Mouse (Mus musculus): ENCODE measurements at regions not wholly inside any gene's neighbourhood (a gene's known extent, or its start where the extent isn't known, plus 50 kb on each side); places are given as distances from the start of the nearest gene placed in this dataset.

GRCm38 (mm10) chr4:34155501-34155900 is 105.5 kb upstream of the Spaca1 start:
- Histone ChIP-seq H3K4me2 (replicated peaks; ENCODE audit: low read depth, low read length) (no peak overlapping the region), H3K36me3 (ENCODE audit: control insufficient read depth, insufficient read depth, low read length) (no peaks in the 10 kb centered on the region), H3K27ac (ENCODE audit: low read length) (no peak overlapping the region), H3K4me3 (ENCODE audit: low read depth, low read length) (no peak overlapping the region), H3K27me3 (ENCODE audit: control insufficient read depth, insufficient read depth, low read length) (no peaks in the 10 kb centered on the region), H3K9me3 (ENCODE audit: control insufficient read depth, low read depth, low read length) (no peaks in the 10 kb centered on the region), H3K9ac (replicated peaks; ENCODE audit: low read depth, low read length) (no peak overlapping the region), H3K4me1 (ENCODE audit: control insufficient read depth, insufficient read depth, low read length) (no peaks in the 10 kb centered on the region)
- ATAC-seq (ENCODE audit: insufficient number of reproducible peaks, insufficient read depth, low FRiP score, low read depth), result no peak
- 88% methylated on average over 6 of the region's 6 CpGs for WGBS

- WGBS, result 75% methylated on average over 6 of the region's 6 CpGs
- no peak for ATAC-seq (ENCODE audit: insufficient number of reproducible peaks, insufficient read depth, low FRiP score, low read depth)
Observed at GRCm38 (mm10) chr4:34157818-34158511, 108.0 kb upstream of the Spaca1 start.

GRCm38 (mm10) chr4:34171265-34171862 is 121.4 kb upstream of the Spaca1 start:
- no peaks in the 10 kb centered on the region for H3K4me1 ChIP-seq (ENCODE audit: control insufficient read depth, insufficient read depth, low read length)
- no peaks in the 10 kb centered on the region for H3K27me3 ChIP-seq (ENCODE audit: control insufficient read depth, insufficient read depth, low read length)
- no peak for ATAC-seq (ENCODE audit: insufficient number of reproducible peaks, insufficient read depth, low FRiP score, low read depth)
- H3K4me3 ChIP-seq (ENCODE audit: low read depth, low read length), result no peak overlapping the region
- no peaks in the 10 kb centered on the region for H3K36me3 ChIP-seq (ENCODE audit: control insufficient read depth, insufficient read depth, low read length)
- no peak overlapping the region for H3K4me2 ChIP-seq (replicated peaks; ENCODE audit: low read depth, low read length)
- WGBS, result 80% methylated on average over 4 of the region's 4 CpGs
- no peak overlapping the region for H3K27ac ChIP-seq (ENCODE audit: low read length)
- no peak overlapping the region for H3K9ac ChIP-seq (replicated peaks; ENCODE audit: low read depth, low read length)
- H3K9me3 ChIP-seq (ENCODE audit: control insufficient read depth, low read depth, low read length), result no peaks in the 10 kb centered on the region

More at GRCm38 (mm10) chr4:34157818-34158511, 108.0 kb upstream of the Spaca1 start:
- no peaks in the 10 kb centered on the region for H3K4me1 ChIP-seq (ENCODE audit: control insufficient read depth, insufficient read depth, low read length)
- no peak overlapping the region for H3K4me2 ChIP-seq (replicated peaks; ENCODE audit: low read depth, low read length)
- H3K9me3 ChIP-seq (ENCODE audit: control insufficient read depth, low read depth, low read length), result no peaks in the 10 kb centered on the region
- no peak overlapping the region for H3K27ac ChIP-seq (ENCODE audit: low read length)
- no peak overlapping the region for H3K4me3 ChIP-seq (ENCODE audit: low read depth, low read length)
- no peaks in the 10 kb centered on the region for H3K27me3 ChIP-seq (ENCODE audit: control insufficient read depth, insufficient read depth, low read length)
- no peaks in the 10 kb centered on the region for H3K36me3 ChIP-seq (ENCODE audit: control insufficient read depth, insufficient read depth, low read length)
- H3K9ac ChIP-seq (replicated peaks; ENCODE audit: low read depth, low read length), result no peak overlapping the region

GRCm38 (mm10) chr4:34172000-34172399 is 122.0 kb upstream of the Spaca1 start:
- H3K27ac ChIP-seq (ENCODE audit: low read length), result no peak overlapping the region
- H3K36me3 ChIP-seq (ENCODE audit: control insufficient read depth, insufficient read depth, low read length), result no peaks in the 10 kb centered on the region
- H3K4me3 ChIP-seq (ENCODE audit: low read depth, low read length), result no peak overlapping the region
- H3K4me1 ChIP-seq (ENCODE audit: control insufficient read depth, insufficient read depth, low read length), result no peaks in the 10 kb centered on the region
- ATAC-seq (ENCODE audit: insufficient number of reproducible peaks, insufficient read depth, low FRiP score, low read depth), result no peak
- no peaks in the 10 kb centered on the region for H3K9me3 ChIP-seq (ENCODE audit: control insufficient read depth, low read depth, low read length)
- H3K9ac ChIP-seq (replicated peaks; ENCODE audit: low read depth, low read length), result no peak overlapping the region
- H3K27me3 ChIP-seq (ENCODE audit: control insufficient read depth, insufficient read depth, low read length), result no peaks in the 10 kb centered on the region
- 76% methylated on average over 3 of the region's 3 CpGs for WGBS
- H3K4me2 ChIP-seq (replicated peaks; ENCODE audit: low read depth, low read length), result no peak overlapping the region

- Histone ChIP-seq H3K27me3 (ENCODE audit: control insufficient read depth, insufficient read depth, low read length) (no peaks in the 10 kb centered on the region), H3K9ac (replicated peaks; ENCODE audit: low read depth, low read length) (no peak overlapping the region), H3K4me2 (replicated peaks; ENCODE audit: low read depth, low read length) (no peak overlapping the region), H3K4me1 (ENCODE audit: control insufficient read depth, insufficient read depth, low read length) (no peaks in the 10 kb centered on the region), H3K36me3 (ENCODE audit: control insufficient read depth, insufficient read depth, low read length) (no peaks in the 10 kb centered on the region), H3K27ac (ENCODE audit: low read length) (no peak overlapping the region), H3K9me3 (ENCODE audit: control insufficient read depth, low read depth, low read length) (no peaks in the 10 kb centered on the region), H3K4me3 (ENCODE audit: low read depth, low read length) (no peak overlapping the region)
- WGBS, result 90% methylated on average over 1 of the region's 1 CpGs
- no peak for ATAC-seq (ENCODE audit: insufficient number of reproducible peaks, insufficient read depth, low FRiP score, low read depth)
Observed at GRCm38 (mm10) chr4:34177421-34177820, 127.4 kb upstream of the Spaca1 start.

- Histone ChIP-seq H3K27ac (ENCODE audit: low read length) (no peak overlapping the region), H3K27me3 (ENCODE audit: control insufficient read depth, insufficient read depth, low read length) (no peaks in the 10 kb centered on the region), H3K4me1 (ENCODE audit: control insufficient read depth, insufficient read depth, low read length) (no peaks in the 10 kb centered on the region), H3K9ac (replicated peaks; ENCODE audit: low read depth, low read length) (no peak overlapping the region), H3K9me3 (ENCODE audit: control insufficient read depth, low read depth, low read length) (no peaks in the 10 kb centered on the region), H3K36me3 (ENCODE audit: control insufficient read depth, insufficient read depth, low read length) (no peaks in the 10 kb centered on the region), H3K4me2 (replicated peaks; ENCODE audit: low read depth, low read length) (no peak overlapping the region), H3K4me3 (ENCODE audit: low read depth, low read length) (no peak overlapping the region)
- no peak for ATAC-seq (ENCODE audit: insufficient number of reproducible peaks, insufficient read depth, low FRiP score, low read depth)
- 88% methylated on average over 5 of the region's 5 CpGs for WGBS
Observed at GRCm38 (mm10) chr4:34186522-34186921, 136.5 kb upstream of the Spaca1 start.

GRCm38 (mm10) chr4:34203193-34203848 is 153.3 kb upstream of the Spaca1 start:
- Histone ChIP-seq H3K4me2 (replicated peaks; ENCODE audit: low read depth, low read length) (no peak overlapping the region), H3K27me3 (ENCODE audit: control insufficient read depth, insufficient read depth, low read length) (no peaks in the 10 kb centered on the region), H3K9me3 (ENCODE audit: control insufficient read depth, low read depth, low read length) (no peaks in the 10 kb centered on the region), H3K4me1 (ENCODE audit: control insufficient read depth, insufficient read depth, low read length) (no peaks in the 10 kb centered on the region), H3K4me3 (ENCODE audit: low read depth, low read length) (no peak overlapping the region), H3K36me3 (ENCODE audit: control insufficient read depth, insufficient read depth, low read length) (no peaks in the 10 kb centered on the region), H3K27ac (ENCODE audit: low read length) (no peak overlapping the region), H3K9ac (replicated peaks; ENCODE audit: low read depth, low read length) (no peak overlapping the region)
- WGBS, result 82% methylated on average over 10 of the region's 10 CpGs
- ATAC-seq (ENCODE audit: insufficient number of reproducible peaks, insufficient read depth, low FRiP score, low read depth), result no peak

GRCm38 (mm10) chr4:34209179-34209896 is 159.3 kb upstream of the Spaca1 start:
- Histone ChIP-seq H3K4me1 (ENCODE audit: control insufficient read depth, insufficient read depth, low read length) (no peaks in the 10 kb centered on the region), H3K9ac (replicated peaks; ENCODE audit: low read depth, low read length) (no peak overlapping the region), H3K36me3 (ENCODE audit: control insufficient read depth, insufficient read depth, low read length) (no peaks in the 10 kb centered on the region), H3K27me3 (ENCODE audit: control insufficient read depth, insufficient read depth, low read length) (no peaks in the 10 kb centered on the region), H3K9me3 (ENCODE audit: control insufficient read depth, low read depth, low read length) (no peaks in the 10 kb centered on the region), H3K4me3 (ENCODE audit: low read depth, low read length) (no peak overlapping the region), H3K27ac (ENCODE audit: low read length) (no peak overlapping the region), H3K4me2 (replicated peaks; ENCODE audit: low read depth, low read length) (no peak overlapping the region)
- ATAC-seq (ENCODE audit: insufficient number of reproducible peaks, insufficient read depth, low FRiP score, low read depth), result no peak
- 54% methylated on average over 5 of the region's 5 CpGs for WGBS
